Mouse (Mus musculus) embryonic fibroblast, embryonic 13.5 days (primary cell): ENCODE measurements around the gene Pou4f2. TPM values are rescaled to one million over a fixed set of nuclear protein-coding genes. Genes with fewer than 3 reads are reported as not detected.

Experiments
- H3K27ac ChIP-seq: 2 replicates; pipeline ENCODE4 v1.5.1; 2012; ENCODE audit warnings: low read length, control low read depth, inconsistent platforms; ENCODE audit not compliant: insufficient read depth
- H3K4me1 ChIP-seq: 2 replicates; pipeline ENCODE4 v1.6.1; 2011; ENCODE audit warnings: low read length; ENCODE audit not compliant: control insufficient read depth, insufficient read depth
- H3K4me3 ChIP-seq: 2 replicates; pipeline ENCODE4 v1.5.1; 2011; ENCODE audit warnings: mild to moderate bottlenecking, control low read depth, low read length; ENCODE audit not compliant: insufficient read depth
- CTCF ChIP-seq: IDR thresholded peaks from 2 replicates; pipeline ENCODE4 v1.5.1; 2011; ENCODE audit warnings: mild to moderate bottlenecking, control low read depth, low read length, moderate library complexity, borderline replicate concordance; ENCODE audit not compliant: insufficient read depth
- POLR2A ChIP-seq: IDR thresholded peaks from 2 replicates; pipeline ENCODE4 v1.6.1; 2011; ENCODE audit warnings: low read depth, mild to moderate bottlenecking, control low read depth, low read length, moderate library complexity
- polyA plus RNA-seq: library from polyadenylated mRNA; stranded (reverse); fragments of >200 nt; gene quantifications from 2 replicates; pipeline ENCODE4 v1.2.4, GENCODE M21; 2011; ENCODE audit warnings: low read depth; ENCODE audit not compliant: missing spikeins, insufficient read length

The Pou4f2 gene
- not detected in 2 replicates for polyA plus RNA-seq

DNA sequence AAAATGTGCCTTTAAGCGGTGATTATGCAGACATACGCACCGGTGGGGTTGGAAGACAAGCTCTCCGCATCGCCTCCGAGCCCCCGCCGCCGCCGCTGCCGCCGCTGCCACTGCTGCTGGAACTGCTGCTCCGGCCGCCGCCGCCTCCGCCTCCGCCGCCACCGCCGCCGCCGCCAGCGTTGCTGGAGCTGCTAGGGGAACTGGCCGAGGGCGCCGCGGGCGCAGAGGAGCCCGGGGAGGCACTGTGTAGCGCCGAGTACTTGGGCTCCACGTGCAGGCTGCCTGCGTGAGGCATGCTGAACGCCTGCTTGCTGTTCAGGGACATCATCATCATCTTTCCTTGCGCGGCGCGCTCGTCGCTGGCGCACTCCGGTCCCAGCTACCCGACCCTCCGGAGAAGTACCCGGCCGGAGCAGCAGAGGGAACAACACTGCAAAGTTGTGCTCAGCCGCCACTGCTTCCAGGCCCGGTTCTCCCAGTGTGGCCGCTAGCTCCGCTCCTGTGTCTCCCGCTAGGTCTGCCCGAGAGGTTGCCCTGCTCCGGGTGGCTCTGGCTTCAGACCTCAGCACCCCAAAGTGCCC, at the start of gene Pou4f2:
Gene Pou4f2 (minus strand): TSS at position 575 of the 581 bp plus-strand sequence.
- Histone ChIP-seq H3K27ac (no peak within 1 kb of the TSS), H3K4me3 (peak within 1 kb of the TSS; percentile 19; the same call in 1 of the 2 replicates)
- no peak for TF ChIP-seq CTCF
- TF ChIP-seq POLR2A, result no peak

GRCm38 (mm10) chr8:78477051-78477829, 40.8 kb upstream of the Pou4f2 start:
- TF ChIP-seq POLR2A, result no peak
- TF ChIP-seq CTCF, result no peak
- H3K27ac ChIP-seq, result no peak overlapping the region
- H3K4me3 ChIP-seq, result no peak overlapping the region
- H3K4me1 ChIP-seq, result peaks cover 7% of the 10 kb centered on the region

More for the DNA sequence above, at the start of gene Pou4f2:
- no peaks in the 10 kb centered on the region for H3K4me1 ChIP-seq

DNA sequence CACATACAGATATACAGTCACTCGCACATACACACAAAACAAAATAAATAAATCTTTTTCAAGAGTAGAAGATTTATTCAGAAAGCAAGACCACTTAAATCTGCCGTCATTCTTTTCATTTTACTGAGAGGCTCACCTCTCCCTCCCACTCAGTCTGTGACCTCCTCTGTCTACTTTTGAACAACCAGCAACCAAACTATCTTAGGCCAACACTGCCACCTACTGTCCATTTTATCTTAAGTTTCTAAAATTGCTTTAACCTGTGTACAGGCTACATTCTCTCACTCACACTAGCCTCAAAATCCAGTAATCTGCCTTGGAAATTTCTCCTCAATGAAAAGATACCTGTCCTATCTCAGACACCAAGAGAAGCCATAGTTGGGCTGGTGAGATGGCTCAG, 31.4 kb upstream of the Pou4f2 start:
- Histone ChIP-seq H3K4me3 (no peak overlapping the region), H3K27ac (no peak overlapping the region), H3K4me1 (peaks cover 5% of the 10 kb centered on the region; the same call in 1 of the 2 replicates)
- TF ChIP-seq CTCF (no peak), POLR2A (no peak)

DNA sequence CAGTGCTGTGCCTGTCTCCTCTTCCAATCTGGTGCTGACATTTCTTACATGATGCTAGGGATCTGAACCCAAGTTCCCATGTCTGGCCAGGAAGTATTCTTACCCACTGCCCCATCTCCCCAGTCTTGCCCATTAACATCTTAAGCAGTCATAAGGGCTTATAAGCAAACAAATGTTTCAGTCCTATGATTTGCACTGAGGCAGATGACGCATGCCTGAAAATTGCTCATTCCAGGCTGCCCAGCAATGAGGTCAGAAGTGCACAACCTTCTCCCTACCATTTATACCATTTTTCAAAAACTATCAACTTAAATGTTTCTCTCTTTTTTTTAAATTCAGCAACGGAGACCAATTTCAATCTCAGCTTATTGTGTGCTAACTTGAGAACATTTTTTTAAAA, 27.5 kb upstream of the Pou4f2 start:
- Histone ChIP-seq H3K4me3 (no peak overlapping the region), H3K27ac (no peak overlapping the region), H3K4me1 (peaks cover 5% of the 10 kb centered on the region; the same call in 1 of the 2 replicates)
- TF ChIP-seq POLR2A, result no peak
- TF ChIP-seq CTCF, result no peak

GRCm38 (mm10) chr8:78456441-78456840, 20.0 kb upstream of the Pou4f2 start:
- Histone ChIP-seq H3K4me3 (no peak overlapping the region), H3K27ac (no peak overlapping the region), H3K4me1 (no peaks in the 10 kb centered on the region)
- no peak for TF ChIP-seq POLR2A
- no peak for TF ChIP-seq CTCF

DNA sequence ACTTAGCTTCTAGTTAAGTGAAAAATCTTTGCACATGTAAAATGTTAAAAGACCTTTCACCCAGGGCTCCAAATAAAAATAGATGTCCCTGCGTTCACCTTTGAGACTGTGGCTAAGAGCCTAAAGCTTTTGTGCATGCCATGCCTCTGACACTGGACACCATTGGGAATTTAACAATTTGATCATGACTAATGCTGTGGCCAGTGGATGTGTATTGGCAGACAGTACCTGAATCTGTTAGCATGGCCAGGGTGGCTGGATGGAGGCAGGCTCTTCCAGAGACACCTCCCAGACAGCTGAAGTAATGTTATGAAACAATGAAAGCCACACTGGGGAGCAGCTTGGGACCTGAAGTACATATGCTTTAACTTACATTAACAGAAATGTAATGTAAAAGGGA, 6.3 kb upstream of the Pou4f2 start:
- no peak for TF ChIP-seq CTCF
- no peak for TF ChIP-seq POLR2A
- H3K4me3 ChIP-seq, result no peak overlapping the region

DNA sequence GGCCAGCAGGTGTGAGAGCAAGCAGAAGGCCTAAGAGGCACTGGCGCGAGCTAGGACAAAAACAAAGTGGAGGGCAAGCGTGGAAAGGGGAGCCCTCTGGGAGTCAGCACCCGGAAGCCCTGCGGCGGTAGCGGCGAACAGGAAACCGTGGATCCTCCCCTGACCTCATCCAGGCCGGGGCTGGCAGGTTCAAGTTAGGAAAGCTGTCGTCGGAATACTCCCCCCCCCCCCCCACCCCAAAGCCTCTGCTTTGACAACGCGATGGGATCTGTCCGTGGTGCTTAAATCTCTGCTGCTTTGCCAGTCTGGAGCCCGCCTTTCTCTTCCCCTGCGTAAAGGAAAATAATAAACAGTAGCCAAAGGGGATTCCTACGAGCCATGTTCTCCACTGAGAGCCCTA, 1.7 kb upstream of the Pou4f2 start:
- no peaks in the 10 kb centered on the region for H3K4me1 ChIP-seq
- H3K4me3 ChIP-seq, result no peak overlapping the region
- no peak overlapping the region for H3K27ac ChIP-seq
- no peak for TF ChIP-seq POLR2A
- no peak for TF ChIP-seq CTCF

More for the DNA sequence above, 6.3 kb upstream of the Pou4f2 start:
- H3K4me1 ChIP-seq, result no peaks in the 10 kb centered on the region
- no peak overlapping the region for H3K27ac ChIP-seq

DNA sequence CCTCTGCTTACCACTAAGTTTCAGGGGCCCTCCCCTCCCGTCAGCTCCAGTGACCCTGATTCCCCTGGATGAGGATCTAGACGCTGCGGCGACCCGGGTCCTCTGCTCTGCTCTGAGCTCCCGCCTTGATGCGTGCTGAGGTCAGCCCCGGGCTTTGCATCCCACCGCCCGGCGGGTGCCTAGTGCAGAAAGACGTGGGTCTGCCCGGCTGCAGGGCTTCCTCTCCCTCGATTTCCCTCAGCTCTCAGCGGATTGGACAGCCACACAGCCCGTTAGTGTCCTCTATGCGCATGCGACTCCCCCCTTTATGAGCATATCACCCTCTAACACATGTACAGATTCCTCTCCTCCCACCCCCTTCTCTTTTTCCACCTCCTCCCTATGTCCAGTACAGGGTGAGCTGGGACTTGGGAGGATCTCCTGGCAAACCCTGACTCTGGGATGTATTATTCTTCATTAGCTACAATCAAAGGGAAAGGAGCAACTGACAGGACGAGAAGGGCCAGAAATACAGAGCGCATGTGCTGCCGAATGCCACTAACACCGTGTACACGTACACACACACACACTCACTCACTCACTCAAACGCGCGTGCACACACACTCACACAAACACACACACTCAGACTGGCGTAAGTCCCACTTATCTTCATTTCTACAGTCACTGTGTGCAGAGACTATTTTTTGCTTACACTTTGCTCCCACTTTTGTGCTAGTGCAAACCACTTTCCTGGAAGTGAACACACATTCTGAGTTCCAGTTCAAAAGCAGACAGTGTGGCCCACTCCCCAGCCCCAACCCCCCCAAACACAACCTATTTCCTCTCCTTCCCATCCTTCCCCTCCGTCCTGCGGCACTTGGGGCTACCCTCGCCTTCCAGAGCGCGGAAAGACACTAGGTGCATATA, 948 bp upstream of the Pou4f2 start:
- no peak overlapping the region for H3K4me3 ChIP-seq
- H3K4me1 ChIP-seq, result no peaks in the 10 kb centered on the region
- TF ChIP-seq POLR2A (no peak), CTCF (no peak)
- no peak overlapping the region for H3K27ac ChIP-seq

GRCm38 (mm10) chr8:78436661-78437060, 216 bp upstream of the Pou4f2 start:
- Histone ChIP-seq H3K4me3 (no peak overlapping the region), H3K4me1 (no peaks in the 10 kb centered on the region), H3K27ac (no peak overlapping the region)
- TF ChIP-seq POLR2A, result no peak
- TF ChIP-seq CTCF, result no peak
